Mouse (Mus musculus): Measurements from ENCODE around the gene Ccser2. TPM values are rescaled to one million over a fixed set of nuclear protein-coding genes. Genes with fewer than 3 reads are reported as not detected.

The Ccser2 gene
- total and polyA plus RNA-seq, 3 experiments, result 8.8 to 9.6 (median 9.3) TPM

DNA sequence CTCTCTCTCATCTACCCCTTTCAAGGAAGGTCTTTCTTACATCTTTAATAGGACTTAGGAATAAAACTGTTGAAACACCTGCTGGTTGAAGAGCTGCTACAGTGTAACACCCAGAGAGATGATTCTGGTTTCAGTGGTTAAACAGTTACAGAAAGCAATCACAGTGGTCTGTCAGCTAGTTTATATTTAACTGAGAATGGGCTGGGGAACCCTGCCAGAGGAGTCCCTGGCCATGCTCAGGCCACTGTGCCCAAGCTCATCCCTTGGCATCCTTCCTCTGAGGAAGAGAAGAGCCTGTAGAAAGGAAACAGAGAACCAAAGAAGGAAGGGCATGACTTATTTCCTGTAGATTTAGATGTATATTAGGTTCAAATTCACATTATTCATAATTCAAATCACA lies 21.2 kb upstream of the Ccser2 start:
- Histone ChIP-seq H3K4me1 (ENCODE audit: control insufficient read depth in 1 of 2, insufficient read depth in 2 of 2) (peaks cover 0 to 3% of the 10 kb centered on the region in 2 experiments; a peak in 1 of 4 replicates), H3K27ac (ENCODE audit: insufficient read depth, low read depth) (no peak overlapping the region), H3K79me2 (replicated peaks; ENCODE audit: control insufficient read depth, extremely low read depth, insufficient read depth, poor library complexity, severe bottlenecking) (no peaks in the 10 kb centered on the region), H3K9me3 (replicated peaks; ENCODE audit: low read length) (no peaks in the 10 kb centered on the region), H3K4me2 (ENCODE audit: insufficient read depth, low read depth, poor library complexity, severe bottlenecking) (no peak overlapping the region), H3K27me3 (replicated peaks) (no peaks in the 10 kb centered on the region), H3K9ac (ENCODE audit: insufficient read depth, low read depth) (no peak overlapping the region), H3K36me3 (replicated peaks in 1 of 2; ENCODE audit: control insufficient read depth in 1 of 2, insufficient read depth in 1 of 2, low read length in 1 of 2) (no peaks in the 10 kb centered on the region), H3K4me3 (replicated peaks in 1 of 3; ENCODE audit: low read depth in 2 of 3, low read length in 2 of 3, poor library complexity in 1 of 3) (no peak overlapping the region)
- TF ChIP-seq TBP (conservative IDR thresholded peaks at IDR 0.05; ENCODE audit: low read depth, low read length) (no peak), POLR2A (IDR thresholded peaks at IDR 0.05; ENCODE audit: low read depth, low read length) (no peak), MXI1 (IDR thresholded peaks at IDR 0.05; ENCODE audit: low read depth, low read length) (no peak), USF1 (IDR thresholded peaks at IDR 0.05; ENCODE audit: low read depth, low read length) (no peak), USF2 (conservative IDR thresholded peaks at IDR 0.05; ENCODE audit: low read depth, low read length) (no peak), SMC3 (IDR thresholded peaks at IDR 0.05; ENCODE audit: low read depth, low read length) (no peak), MYC (IDR thresholded peaks at IDR 0.05; ENCODE audit: low read depth, low read length) (no peak), ZMIZ1 (IDR thresholded peaks at IDR 0.05; ENCODE audit: low read depth, low read length) (no peak), ETS1 (conservative IDR thresholded peaks at IDR 0.05; ENCODE audit: low read depth, low read length) (no peak), ZC3H11A (IDR thresholded peaks at IDR 0.05; ENCODE audit: low read depth, low read length) (no peak), ZKSCAN1 (IDR thresholded peaks at IDR 0.05; ENCODE audit: borderline replicate concordance, low read depth, low read length) (no peak), CHD2 (IDR thresholded peaks at IDR 0.05; ENCODE audit: low read length) (no peak), MAZ (IDR thresholded peaks at IDR 0.05; ENCODE audit: low read depth, low read length) (no peak), CTCF (conservative IDR thresholded peaks at IDR 0.05 in 1 of 2, IDR thresholded peaks at IDR 0.05 in 1 of 2; ENCODE audit: low read depth in 2 of 2, low read length in 2 of 2) (no peak)
- in situ Hi-C loops (cut with MboI; ENCODE audit: low pct_ligation_motif_present, low pct_unique_long_range_greater_than_20kb, low sequenced_read_pairs) (no loop called here), dilution Hi-C loops (cut with MboI; ENCODE audit: extremely low pct_ligation_motif_present, extremely low pct_unique_long_range_greater_than_20kb, low sequenced_read_pairs) (no loop called here)
- no peak for DNase-seq (ENCODE audit: extremely low read depth)

DNA sequence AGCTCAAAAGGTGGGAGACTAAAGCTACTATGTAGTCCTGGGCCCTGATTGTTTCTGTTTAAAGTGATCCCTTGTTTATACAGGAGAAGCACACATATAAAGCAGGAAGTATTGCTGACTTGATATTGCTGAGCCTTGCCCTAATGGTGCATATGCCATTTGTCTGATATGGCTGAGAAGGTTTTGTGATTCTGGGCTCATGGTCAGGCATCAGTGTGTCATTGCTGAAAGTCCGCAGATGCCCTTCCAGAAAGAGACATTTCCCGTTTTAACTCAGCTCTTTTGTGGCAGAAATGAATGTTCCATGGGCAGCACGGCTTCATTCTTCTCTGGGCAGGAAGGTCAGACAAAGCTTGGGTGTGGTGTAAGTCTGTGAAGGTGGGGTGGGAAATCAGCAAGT lies 17.1 kb upstream of the Ccser2 start:
- TF ChIP-seq SMC3 (IDR thresholded peaks at IDR 0.05; ENCODE audit: low read depth, low read length) (no peak), ZC3H11A (IDR thresholded peaks at IDR 0.05; ENCODE audit: low read depth, low read length) (no peak), JUN (IDR thresholded peaks at IDR 0.05; ENCODE audit: insufficient read depth, low read depth, low read length) (no peak), MAFK (IDR thresholded peaks at IDR 0.05; ENCODE audit: insufficient replicate concordance, low read length) (no peak), ELF1 (IDR thresholded peaks at IDR 0.05; ENCODE audit: low read depth, low read length) (no peak), PAX5 (IDR thresholded peaks at IDR 0.05; ENCODE audit: low read length) (no peak), ZMIZ1 (IDR thresholded peaks at IDR 0.05; ENCODE audit: low read depth, low read length) (no peak), MXI1 (IDR thresholded peaks at IDR 0.05; ENCODE audit: low read depth, low read length) (no peak), NELFE (IDR thresholded peaks at IDR 0.05; ENCODE audit: low read depth, low read length) (no peak), CHD2 (IDR thresholded peaks at IDR 0.05; ENCODE audit: low read length) (no peak), NRF1 (IDR thresholded peaks at IDR 0.05; ENCODE audit: low read depth, low read length) (no peak), CTCF (conservative IDR thresholded peaks at IDR 0.05 in 1 of 2, IDR thresholded peaks at IDR 0.05 in 1 of 2; ENCODE audit: low read depth in 2 of 2, low read length in 2 of 2) (no peak), MEF2A (IDR thresholded peaks at IDR 0.05; ENCODE audit: borderline replicate concordance, low read depth, low read length) (no peak), ZNF384 (IDR thresholded peaks at IDR 0.05; ENCODE audit: low read depth, low read length) (no peak), MYC (IDR thresholded peaks at IDR 0.05; ENCODE audit: low read depth, low read length) (no peak), UBTF (IDR thresholded peaks at IDR 0.05; ENCODE audit: low read depth, low read length) (no peak), SIN3A (IDR thresholded peaks at IDR 0.05; ENCODE audit: low read length) (no peak), CHD1 (IDR thresholded peaks at IDR 0.05; ENCODE audit: low read depth, low read length) (no peak), POLR2A (IDR thresholded peaks at IDR 0.05; ENCODE audit: low read depth, low read length) (no peak), KAT2A (IDR thresholded peaks at IDR 0.05; ENCODE audit: insufficient replicate concordance, low read length) (no peak)
- Histone ChIP-seq H3K9ac (ENCODE audit: insufficient read depth, low read depth) (no peak overlapping the region), H3K27ac (ENCODE audit: insufficient read depth, low read depth) (no peak overlapping the region), H3K4me1 (ENCODE audit: control insufficient read depth in 1 of 2, insufficient read depth in 2 of 2) (peaks cover 0 to 3% of the 10 kb centered on the region in 2 experiments; a peak in 1 of 4 replicates), H3K79me2 (replicated peaks; ENCODE audit: control insufficient read depth, extremely low read depth, insufficient read depth, poor library complexity, severe bottlenecking) (no peaks in the 10 kb centered on the region), H3K36me3 (replicated peaks in 1 of 2; ENCODE audit: control insufficient read depth in 1 of 2, insufficient read depth in 1 of 2, low read length in 1 of 2) (no peaks in the 10 kb centered on the region), H3K4me3 (replicated peaks in 1 of 3; ENCODE audit: low read depth in 2 of 3, low read length in 2 of 3, poor library complexity in 1 of 3) (no peak overlapping the region), H3K4me2 (ENCODE audit: insufficient read depth, low read depth, poor library complexity, severe bottlenecking) (no peak overlapping the region), H3K27me3 (replicated peaks) (no peaks in the 10 kb centered on the region), H3K9me3 (replicated peaks; ENCODE audit: low read length) (no peaks in the 10 kb centered on the region)
- dilution Hi-C loops (cut with MboI; ENCODE audit: extremely low pct_ligation_motif_present, extremely low pct_unique_long_range_greater_than_20kb, low sequenced_read_pairs) (no loop called here), in situ Hi-C loops (cut with MboI; ENCODE audit: low pct_ligation_motif_present, low pct_unique_long_range_greater_than_20kb, low sequenced_read_pairs) (no loop called here)
- no peak for DNase-seq (ENCODE audit: extremely low read depth)
